Mouse (Mus musculus) C2C12 (cell line): ENCODE data around the gene Ptgr1.

Experiments used
- CTCF ChIP-seq: IDR thresholded peaks from one replicate; pipeline ENCODE4 v1.5.1; 2011; ENCODE audit not compliant: control insufficient read depth, insufficient read depth, insufficient read length
- FOSL1 ChIP-seq: IDR thresholded peaks from one replicate; pipeline ENCODE4 v1.8.0; 2011; ENCODE audit warnings: mild to moderate bottlenecking, low read length; ENCODE audit not compliant: poor library complexity, insufficient read depth, severe bottlenecking
- MYOG ChIP-seq: IDR thresholded peaks from one replicate; pipeline ENCODE4 v1.6.1; 2011; ENCODE audit not compliant: control insufficient read depth, insufficient read length; ENCODE audit errors: extremely low read depth
- USF1 ChIP-seq: IDR thresholded peaks from one replicate; pipeline ENCODE4 v1.6.1; 2011; ENCODE audit warnings: low read depth, mild to moderate bottlenecking, control low read depth, moderate library complexity

DNA sequence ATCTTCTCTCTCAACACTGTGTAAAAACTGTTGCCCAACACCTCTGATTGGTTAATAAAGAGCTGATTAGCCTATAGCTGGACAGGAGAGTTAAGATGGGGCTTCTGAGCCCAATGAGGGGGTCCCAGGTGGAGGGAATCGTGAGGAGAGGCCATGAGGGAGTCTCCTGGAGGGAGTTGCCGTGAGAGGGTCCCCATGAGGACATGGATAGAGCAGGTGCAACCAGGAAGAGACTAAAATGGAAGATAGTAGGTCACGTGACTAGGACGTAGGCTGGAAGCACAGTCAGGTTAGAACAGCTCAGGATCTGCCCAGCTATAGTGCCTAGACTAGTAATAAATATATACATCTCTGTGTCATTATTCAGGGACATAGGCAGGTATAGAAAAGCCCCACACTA lies 52.6 kb downstream of the Ptgr1 start:
- TF ChIP-seq CTCF (no peak), MYOG (no peak), USF1 (no peak), FOSL1 (no peak)
